Mouse (Mus musculus) myocyte (in vitro differentiated cells): ENCODE data around the gene Sycp2l.

Experiments used
- CEBPB ChIP-seq: IDR thresholded peaks from 2 replicates; pipeline ENCODE4 v1.6.1; 2011; ENCODE audit warnings: mild to moderate bottlenecking, moderate library complexity; ENCODE audit not compliant: poor library complexity, insufficient read depth, severe bottlenecking
- E2F4 ChIP-seq: IDR thresholded peaks from one replicate; pipeline ENCODE4 v1.6.1; 2011; ENCODE audit warnings: mild to moderate bottlenecking, control low read depth, moderate library complexity; ENCODE audit not compliant: insufficient read depth
- MAX ChIP-seq: IDR thresholded peaks from one replicate; pipeline ENCODE4 v1.6.1; 2011; ENCODE audit warnings: low read depth, mild to moderate bottlenecking, control low read depth
- MYOD1 ChIP-seq, 3 experiments: IDR thresholded peaks; one replicate each; pipeline ENCODE4 v1.6.1; 2011; ENCODE audit warnings: control low read depth in 2 of 3, low read depth in 2 of 3, mild to moderate bottlenecking in 2 of 3, moderate library complexity in 1 of 3; ENCODE audit not compliant: insufficient read length in 2 of 3, control insufficient read depth in 1 of 3
- POLR2A ChIP-seq: IDR thresholded peaks from one replicate; pipeline ENCODE4 v1.6.1; 2011; ENCODE audit warnings: low read depth, mild to moderate bottlenecking, control low read depth, moderate library complexity; ENCODE audit not compliant: insufficient read length
- POLR2AphosphoS2 ChIP-seq: IDR thresholded peaks from one replicate; pipeline ENCODE4 v1.6.1; 2011; ENCODE audit warnings: low read depth, control low read depth; ENCODE audit not compliant: insufficient read length
- SRF ChIP-seq: IDR thresholded peaks from one replicate; pipeline ENCODE4 v1.6.1; 2011; ENCODE audit warnings: low read depth; ENCODE audit not compliant: control insufficient read depth, insufficient read length
- TCF12 ChIP-seq: IDR thresholded peaks from one replicate; pipeline ENCODE4 v1.6.1; 2011; ENCODE audit warnings: mild to moderate bottlenecking, control low read depth; ENCODE audit not compliant: poor library complexity, insufficient read depth, severe bottlenecking
- TCF3 ChIP-seq: IDR thresholded peaks from one replicate; pipeline ENCODE4 v1.6.1; 2011; ENCODE audit warnings: low read depth, control low read depth; ENCODE audit not compliant: insufficient read length
- USF1 ChIP-seq: IDR thresholded peaks from one replicate; pipeline ENCODE4 v1.6.1; 2011; ENCODE audit warnings: low read depth, mild to moderate bottlenecking, control low read depth, moderate library complexity

DNA sequence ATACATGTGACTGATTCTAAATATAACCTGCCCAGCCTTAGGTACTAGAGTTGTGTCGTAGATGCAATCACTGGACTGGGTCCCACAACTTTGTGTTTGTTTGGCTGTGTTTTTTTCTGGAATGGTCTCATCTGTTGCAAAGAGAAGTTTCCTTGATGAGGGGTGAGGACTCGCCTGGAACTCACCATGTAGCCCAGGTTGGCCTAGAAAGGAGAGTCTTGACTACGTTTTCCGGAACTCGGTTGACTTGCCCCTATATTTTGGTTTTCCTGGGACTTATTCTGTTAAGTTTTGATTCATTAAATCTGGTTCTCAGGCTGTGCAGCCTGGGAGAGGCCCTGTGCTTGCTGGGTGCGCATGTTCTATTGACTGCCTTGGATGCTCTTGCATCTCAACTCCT lies 33.4 kb upstream of the Sycp2l start:
- TF ChIP-seq MAX = no peak
- no peak for TF ChIP-seq POLR2A
- TF ChIP-seq POLR2AphosphoS2 = no peak
- no peak for TF ChIP-seq TCF12
- TF ChIP-seq USF1 = no peak
- no peak for TF ChIP-seq TCF3
- no peak for TF ChIP-seq MYOD1 (IDR thresholded peaks at IDR 0.05; ENCODE audit: control insufficient read depth in 1 of 3, insufficient read length in 2 of 3, low read depth in 2 of 3)
- no peak for TF ChIP-seq E2F4
- no peak for TF ChIP-seq SRF
- no peak for TF ChIP-seq CEBPB
